Mouse (Mus musculus) brain, embryonic 14.5 days (tissue): ENCODE measurements around the gene Cntnap5b. TPM values are rescaled to one million over a fixed set of nuclear protein-coding genes. Genes with fewer than 3 reads are reported as not detected.
"Not testable (repeated sequence)": the region's sequence is repeated elsewhere in the genome, so short reads cannot be mapped to it uniquely, and the experiment has no call there.

Experiments used
- DNase-seq: peaks from one replicate; pipeline ENCODE4 v3.0.0-alpha.2; 2011; ENCODE audit warnings: low read depth
- CTCF ChIP-seq: fragments of 200-500 bp; IDR thresholded peaks from 2 replicates; pipeline ENCODE4 v1.5.1; 2012; ENCODE audit warnings: inconsistent platforms, mild to moderate bottlenecking, moderate library complexity, borderline replicate concordance; ENCODE audit not compliant: insufficient read depth, insufficient read length; ENCODE audit errors: extremely low read depth
- POLR2A ChIP-seq: fragments of 200-500 bp; IDR thresholded peaks from 2 replicates; pipeline ENCODE4 v1.6.1; 2012; ENCODE audit warnings: mild to moderate bottlenecking, inconsistent platforms, borderline replicate concordance; ENCODE audit not compliant: poor library complexity, insufficient read depth, insufficient read length, severe bottlenecking; ENCODE audit errors: extremely low read depth
- polyA plus RNA-seq: library from polyadenylated mRNA; depleted of rRNA; stranded (reverse); fragments of >200 nt; gene quantifications from 2 replicates; pipeline ENCODE4 v1.2.3, GENCODE M21; 2012

The Cntnap5b gene
- polyA plus RNA-seq, 1 experiment, result 3.2 TPM

DNA sequence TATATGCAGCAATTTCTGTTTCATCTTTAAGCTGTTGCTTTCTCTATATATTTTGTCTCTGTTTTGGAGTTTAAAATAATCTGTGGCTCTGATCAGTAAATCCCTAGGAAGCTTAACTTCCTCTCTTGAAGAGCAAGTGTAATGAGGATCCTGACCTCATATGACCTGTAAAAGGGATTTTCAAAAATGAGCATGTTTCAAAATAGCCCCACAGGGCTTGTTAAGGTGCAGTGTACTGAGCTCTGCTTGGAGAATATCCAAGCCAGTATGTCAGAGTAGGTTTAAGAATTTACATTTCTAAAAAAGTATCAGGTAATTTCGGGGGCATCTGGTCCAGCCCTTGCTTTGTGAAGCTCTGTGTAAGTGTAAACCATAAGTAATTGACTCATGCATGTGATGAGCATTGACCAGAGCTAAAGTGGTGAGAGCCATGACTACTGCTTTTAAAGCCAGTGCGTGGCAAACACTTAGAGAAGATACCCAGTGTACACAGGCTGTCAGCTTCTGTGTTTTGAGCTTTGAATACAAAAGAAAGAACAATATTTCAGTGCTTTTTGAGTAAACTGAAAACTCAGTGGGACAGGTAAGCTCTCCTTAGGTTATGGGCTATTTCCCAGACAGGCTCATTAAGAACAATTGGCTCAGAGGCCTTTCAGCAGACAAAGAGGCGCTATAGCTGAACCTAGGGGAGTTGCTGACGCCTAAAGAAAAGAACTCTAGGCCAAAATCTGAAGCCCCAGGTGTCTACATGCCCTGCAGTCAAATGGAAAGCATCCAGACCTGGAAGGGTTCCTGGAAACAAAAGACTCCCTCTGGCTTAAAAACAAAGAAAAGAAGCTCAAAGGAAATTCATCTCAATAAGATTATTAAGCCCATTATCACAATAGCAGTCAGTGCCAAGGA lies 197.9 kb downstream of the Cntnap5b start:
- peak; percentile 70 for DNase-seq
- TF ChIP-seq CTCF (no peak), POLR2A (no peak)

DNA sequence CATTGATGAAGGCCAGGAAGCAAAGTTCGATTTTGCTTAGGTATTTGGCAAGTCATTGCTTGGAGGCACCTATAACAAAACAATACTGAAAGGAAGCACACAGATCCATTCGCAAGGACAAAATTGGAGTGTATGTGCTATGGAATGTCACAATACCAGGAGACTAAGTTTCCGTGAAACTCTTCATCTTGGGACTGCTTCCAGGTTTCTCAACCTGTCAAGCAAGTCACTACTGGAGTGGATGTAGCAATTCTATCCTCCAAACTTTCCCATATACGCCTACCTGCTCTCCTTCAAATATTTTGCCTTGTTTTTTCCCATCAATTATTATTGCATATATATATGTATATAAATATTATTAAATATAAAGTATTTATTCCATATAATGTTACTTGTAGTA lies 228.7 kb downstream of the Cntnap5b start:
- DNase-seq, result not testable (repeated sequence)

DNA sequence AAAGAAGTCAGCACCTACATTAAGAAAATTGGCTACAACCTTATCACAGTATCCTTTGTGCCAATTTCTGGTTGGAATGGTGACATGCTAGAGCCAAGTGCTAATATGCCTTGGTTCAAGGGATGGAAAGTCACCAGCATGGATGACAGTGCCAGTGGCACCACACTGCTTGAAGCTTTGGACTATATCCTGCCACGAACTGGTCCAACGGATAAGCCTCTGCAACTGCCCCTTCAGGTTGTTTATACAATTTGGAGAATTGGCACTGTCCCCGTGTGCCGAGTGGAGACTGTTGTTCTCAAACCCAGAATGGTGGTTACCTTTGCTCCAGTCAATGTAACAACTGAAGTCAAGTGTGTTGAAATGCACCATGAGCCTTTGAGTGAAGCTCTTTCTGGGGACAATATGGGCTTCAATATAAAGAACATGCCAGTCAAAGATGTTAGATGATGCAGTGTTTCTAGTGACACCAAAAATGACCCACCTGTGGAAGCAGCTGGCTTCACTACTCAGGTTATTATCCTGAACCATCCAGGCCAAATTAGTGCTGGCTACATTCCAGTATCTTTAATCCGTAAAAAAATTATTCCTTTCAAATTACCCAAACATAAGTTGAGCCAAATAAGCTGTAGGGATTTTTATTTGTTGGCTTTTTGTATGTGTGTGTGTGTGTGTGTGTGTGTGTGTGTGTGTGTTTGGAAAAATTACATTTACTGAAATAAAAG lies 233.6 kb downstream of the Cntnap5b start:
- no peak for TF ChIP-seq CTCF
- no peak for TF ChIP-seq POLR2A
- peak; percentile 12 for DNase-seq

DNA sequence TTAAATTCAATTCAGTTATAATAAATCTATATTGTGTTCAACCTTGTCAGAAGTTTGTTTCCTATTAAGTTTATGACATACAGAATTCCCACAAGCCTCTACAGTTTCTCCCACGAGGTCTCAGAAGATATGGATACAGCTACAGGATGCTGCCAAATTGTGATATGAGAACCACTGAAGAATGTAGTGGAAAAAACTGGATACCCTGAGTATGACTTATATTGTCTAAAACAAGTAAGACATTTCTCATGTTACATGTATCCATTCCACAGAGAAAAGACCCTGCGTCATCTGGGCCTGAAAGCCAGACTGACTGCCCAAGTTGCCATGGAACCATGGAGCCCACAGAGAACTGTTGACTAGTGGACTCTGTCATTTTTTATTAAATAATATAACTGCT lies 269.2 kb downstream of the Cntnap5b start:
- TF ChIP-seq CTCF, result no peak
- no peak for TF ChIP-seq POLR2A
- no peak for DNase-seq

DNA sequence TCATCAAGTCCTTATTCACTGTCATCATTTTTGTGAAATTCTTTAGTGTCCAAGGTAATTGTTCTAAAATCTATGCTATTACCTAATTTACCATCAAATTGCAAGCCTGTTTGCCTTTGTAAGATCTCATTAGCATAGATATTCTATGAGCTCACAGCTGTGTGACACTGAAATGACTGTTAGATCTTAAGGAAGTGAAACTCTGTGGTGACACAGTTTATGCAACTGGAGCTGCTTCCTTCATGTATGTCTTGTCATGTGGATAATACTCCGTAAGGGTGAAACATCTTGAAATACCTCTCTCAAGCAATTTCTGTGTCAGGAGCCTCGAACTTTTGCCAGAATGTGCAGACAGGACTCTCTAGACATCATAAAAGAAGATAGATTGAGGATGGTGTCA lies 307.2 kb downstream of the Cntnap5b start:
- TF ChIP-seq CTCF, result no peak
- TF ChIP-seq POLR2A, result no peak
- DNase-seq, result no peak

DNA sequence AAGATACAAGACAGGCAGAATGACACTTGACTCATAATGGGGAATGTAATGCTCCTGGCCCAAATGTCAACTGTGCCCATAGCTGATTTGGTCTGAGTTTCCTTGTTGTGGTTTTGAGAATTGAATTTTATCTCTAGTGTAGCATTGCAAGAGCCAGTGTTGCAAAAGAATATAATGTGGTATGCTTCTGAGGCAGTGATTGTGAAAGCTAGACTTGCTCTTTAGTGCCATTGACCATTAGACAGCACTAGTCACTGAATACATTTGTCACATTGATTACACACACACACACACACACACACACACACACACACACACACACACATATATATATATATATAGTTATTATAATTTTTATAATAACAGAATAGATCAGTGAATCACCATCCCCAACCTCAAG lies 328.0 kb downstream of the Cntnap5b start:
- TF ChIP-seq CTCF (no peak), POLR2A (no peak)
- DNase-seq, result no peak

DNA sequence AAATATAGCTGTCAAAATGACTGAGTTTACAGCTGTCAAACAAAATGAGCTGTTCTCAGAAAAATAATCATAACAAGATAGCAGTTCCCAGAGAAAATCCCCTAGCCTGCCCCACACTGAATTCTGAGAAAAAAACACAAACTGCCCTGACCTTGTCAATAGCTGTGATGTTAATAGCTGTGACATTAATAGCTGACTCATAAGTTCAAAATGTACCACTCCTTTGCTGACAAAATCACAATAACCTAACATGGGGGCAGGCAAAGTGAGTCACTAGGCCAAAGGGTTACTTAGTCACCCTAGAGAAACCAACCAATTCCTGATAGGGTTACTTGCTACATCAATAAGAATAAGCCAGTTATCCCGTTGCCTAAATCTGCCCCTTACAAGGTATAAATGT lies 328.5 kb downstream of the Cntnap5b start:
- DNase-seq, result no peak
- TF ChIP-seq CTCF (no peak), POLR2A (no peak)

DNA sequence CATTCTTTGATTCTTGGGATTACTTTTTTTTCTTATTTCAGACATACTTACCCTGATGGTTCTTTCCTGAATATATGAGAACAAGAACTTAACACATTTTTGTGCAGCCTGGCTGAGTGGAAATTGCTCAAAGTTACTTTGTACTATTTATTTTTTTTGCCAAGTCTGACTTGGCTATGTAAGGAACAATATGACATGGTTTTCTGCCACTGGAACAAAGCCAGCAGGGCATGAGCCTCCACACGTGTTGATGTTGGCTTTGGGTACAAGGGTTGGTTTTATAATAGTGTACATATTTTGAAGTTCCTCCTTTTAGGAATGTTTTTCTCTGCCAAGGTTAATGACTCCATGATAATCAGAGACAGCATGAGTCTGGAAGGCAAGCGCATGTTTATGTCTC lies 331.8 kb downstream of the Cntnap5b start:
- no peak for TF ChIP-seq CTCF
- no peak for TF ChIP-seq POLR2A
- peak; percentile 19 for DNase-seq

DNA sequence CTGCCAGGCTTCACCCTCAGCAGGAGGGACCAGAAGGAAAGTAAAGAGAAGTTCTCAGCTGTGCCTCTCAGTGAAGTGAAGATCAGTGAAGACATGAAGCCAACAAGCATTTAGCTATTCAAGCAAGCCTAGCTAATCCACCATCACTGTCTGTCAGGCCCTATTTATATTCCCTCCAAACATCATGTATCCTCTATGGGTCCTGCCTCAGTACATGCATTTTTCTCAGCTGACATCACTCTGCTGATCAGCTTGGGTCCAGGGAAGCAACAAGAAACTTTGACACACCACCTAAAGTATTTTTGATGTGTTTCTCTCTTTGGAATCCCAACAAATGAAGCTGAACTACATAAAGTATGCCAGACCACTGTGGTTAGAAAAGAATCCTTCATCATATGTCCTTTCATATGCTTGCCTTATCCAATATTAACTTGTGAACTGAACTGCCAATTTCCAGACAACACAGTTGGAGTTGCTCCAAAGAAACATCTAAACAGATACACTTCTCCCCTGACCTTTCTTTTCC lies 349.9 kb downstream of the Cntnap5b start:
- TF ChIP-seq CTCF (no peak), POLR2A (no peak)
- DNase-seq, result no peak

DNA sequence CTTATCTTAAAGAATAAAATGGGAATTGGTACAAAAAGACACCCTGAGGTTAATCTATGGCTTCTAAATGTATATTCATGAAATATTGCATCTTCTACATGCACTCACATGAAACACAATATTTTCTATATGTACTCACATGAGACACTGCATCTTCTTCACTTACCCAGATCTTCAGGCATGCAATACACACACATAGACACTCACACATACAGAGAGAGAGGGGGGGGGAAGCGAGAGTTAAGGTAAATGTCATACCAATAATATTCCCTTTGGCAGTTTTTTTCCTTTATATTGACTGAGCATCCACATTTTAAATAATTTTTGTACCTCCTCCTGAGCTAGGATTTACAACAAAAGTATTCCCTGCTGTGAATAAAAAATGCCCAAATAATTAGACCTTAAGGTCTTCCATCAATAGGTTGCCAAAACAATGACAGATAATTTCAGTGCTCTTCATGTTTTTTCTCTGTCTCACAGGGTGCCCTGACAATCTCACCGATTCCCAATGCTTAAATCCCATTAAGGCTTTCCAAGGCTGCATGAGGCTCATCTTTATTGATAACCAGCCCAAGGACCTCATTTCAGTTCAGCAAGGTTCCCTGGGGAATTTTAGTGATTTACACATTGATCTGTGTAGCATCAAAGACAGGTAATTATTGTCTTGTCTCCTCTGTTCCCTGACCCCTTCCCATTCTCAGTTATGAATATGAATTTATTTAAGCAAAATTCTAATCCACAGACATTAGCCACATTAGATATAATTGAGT lies 391.2 kb downstream of the Cntnap5b start:
- no peak for TF ChIP-seq POLR2A
- no peak for TF ChIP-seq CTCF
- peak; percentile 39 for DNase-seq

DNA sequence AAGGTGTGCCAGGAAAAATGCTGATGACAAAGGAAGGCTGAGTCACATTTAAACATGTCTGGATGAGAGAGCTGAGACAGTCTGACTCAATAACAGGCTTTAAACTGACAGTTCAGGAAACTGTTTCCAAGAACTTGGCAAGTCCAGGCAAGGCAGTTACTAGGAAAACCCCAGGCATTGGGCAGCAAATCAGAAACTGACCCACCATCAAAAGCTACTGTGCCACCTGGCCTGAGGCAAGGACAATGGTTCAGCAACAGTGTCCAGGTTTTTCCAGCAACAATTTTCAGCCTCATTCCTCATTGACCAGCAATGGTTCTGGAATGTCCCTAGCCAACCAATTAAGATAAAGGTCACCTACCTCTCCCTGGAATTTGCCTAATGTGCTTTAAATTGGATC lies 399.0 kb downstream of the Cntnap5b start:
- TF ChIP-seq CTCF (no peak), POLR2A (no peak)
- no peak for DNase-seq
